Mouse (Mus musculus): ENCODE measurements around the gene Kntc1.

The Kntc1 gene

GRCm38 (mm10) chr5:123808541-123808940 is 59.0 kb downstream of the Kntc1 start:
- no peak for DNase-seq (ENCODE audit: low spot score)

DNA sequence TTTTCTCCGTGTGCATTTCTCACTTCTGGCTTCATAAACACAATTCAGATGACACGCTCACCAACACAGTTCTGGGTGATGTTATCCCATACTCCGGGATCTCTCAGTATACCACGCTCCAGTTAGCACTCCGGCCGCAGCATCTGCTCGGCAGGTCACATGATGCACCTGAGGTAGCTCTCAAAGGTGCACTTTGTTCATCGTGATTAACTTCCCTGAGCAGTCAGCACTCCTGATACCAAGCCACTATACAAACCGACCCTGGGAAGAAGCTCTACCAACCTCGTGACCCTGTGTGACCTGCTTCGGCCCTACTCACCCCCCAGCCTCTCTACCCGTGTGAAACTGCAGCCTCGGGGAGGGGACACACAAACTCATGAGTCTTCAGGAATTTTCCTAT is 59.6 kb downstream of the Kntc1 start:
- DNase-seq (ENCODE audit: low spot score): no peak

DNA sequence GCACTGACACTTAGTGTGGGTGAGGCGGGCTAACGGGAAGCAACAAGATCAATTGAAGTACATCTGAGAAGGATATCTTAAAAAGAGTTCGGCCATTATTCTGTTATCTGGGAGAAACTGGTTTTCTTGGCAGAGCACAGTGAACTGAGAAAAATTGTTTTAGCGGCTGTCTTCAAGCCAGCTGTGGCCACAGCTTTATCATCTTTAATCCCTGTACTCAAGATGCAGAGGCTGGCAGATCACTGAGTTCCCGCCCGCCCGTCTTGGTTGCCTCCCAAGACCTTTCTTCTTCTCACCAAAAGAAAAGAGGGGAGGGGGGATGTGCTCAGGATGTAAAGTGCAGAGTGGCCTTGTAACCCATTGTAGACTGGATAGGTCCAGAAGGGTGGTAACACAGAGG is 67.4 kb downstream of the Kntc1 start:
- DNase-seq (ENCODE audit: low spot score): no peak

DNA sequence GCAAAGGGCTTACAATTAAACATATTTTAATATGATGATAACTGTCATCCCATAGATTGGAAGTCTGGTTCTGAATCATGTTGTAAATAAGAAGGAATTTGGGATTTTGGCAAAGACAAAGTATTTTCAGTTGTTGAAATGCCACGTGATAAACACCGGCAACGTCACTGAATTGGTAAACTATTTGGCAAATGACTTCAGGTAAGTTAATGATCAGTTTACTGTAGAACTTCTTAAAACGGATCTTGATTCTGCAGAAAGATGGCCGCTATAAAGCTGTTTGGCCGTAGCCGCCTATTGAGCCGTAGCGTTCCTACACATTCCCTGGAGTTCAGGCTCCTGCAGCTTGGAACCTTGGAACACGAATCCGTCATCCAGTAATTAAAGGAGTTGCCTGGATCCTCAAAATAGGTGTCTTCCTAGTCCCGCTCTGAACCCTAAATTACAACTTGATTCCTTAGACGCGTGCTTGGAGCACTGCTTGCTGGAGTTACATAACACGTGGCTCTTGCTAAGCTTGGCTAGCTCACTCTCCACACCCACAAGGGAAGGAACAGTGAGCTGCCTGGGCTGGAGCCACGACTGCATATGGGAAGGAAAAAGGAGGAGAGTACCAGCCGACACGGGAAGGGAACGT is 69.5 kb downstream of the Kntc1 start:
- DNase-seq (ENCODE audit: low spot score): no peak

DNA sequence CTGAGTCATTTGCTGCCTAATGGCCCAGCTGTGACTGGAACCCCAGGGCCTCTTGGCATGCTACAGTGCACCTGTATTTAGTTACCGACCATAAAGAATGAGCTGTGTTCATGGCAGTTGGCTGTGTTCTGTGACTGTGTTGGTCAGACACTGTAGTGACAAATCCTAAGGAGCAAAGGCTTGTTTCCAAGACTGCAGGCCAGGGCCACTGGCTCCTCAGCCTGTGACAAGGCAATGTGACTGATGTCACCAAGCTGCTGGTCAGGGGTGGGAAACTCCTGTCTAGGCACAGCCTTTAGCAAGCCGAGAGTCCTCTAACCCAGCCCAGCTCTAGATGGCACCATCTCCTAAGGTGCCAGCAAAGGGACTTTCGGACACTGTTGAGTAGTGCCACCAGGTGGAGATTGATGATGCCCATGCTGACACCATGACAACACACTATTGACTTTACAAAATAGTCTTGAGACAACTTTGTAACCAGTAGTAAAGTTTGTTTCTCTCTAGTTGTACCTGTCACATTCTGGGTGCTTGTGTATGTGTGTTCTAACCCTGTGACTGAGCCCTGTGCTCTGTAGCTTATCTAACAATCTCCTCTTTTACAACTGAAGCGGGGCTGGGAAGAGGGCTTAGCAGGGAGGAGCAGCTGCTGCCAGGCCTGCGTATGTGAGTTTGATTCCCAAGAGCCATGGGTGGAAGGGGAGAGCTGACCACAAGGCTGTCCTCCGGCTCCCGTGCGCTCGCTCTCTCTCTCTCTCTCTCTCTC is 71.2 kb downstream of the Kntc1 start:
- DNase-seq (ENCODE audit: low spot score): peak; percentile 57

- DNase-seq (ENCODE audit: low spot score): no peak
Observed at GRCm38 (mm10) chr5:123821264-123821571, 71.7 kb downstream of the Kntc1 start.

DNA sequence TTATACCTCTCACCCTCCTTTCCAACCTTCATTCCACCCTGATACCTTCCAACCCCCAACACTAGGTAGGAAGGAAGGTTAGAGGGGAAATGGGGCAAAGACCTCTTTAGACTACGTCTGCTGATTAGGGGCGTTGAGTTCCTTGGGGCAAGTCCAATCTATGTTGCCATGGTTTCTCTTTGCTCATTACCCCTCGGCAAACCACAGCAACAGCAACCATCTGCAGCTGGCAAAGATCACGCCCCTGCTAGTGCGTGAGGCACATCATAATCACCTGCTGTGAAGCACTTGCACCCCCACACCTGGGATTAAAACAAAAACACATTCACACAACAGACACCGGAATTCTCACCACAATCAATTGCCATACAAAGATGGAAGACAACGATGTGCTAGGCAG is 73.2 kb downstream of the Kntc1 start:
- no peak for DNase-seq (ENCODE audit: low spot score)

- peak; percentile 95 for DNase-seq (ENCODE audit: low spot score)
Observed at GRCm38 (mm10) chr5:123827659-123828091, 78.2 kb downstream of the Kntc1 start.

GRCm38 (mm10) chr5:123832309-123832708 is 82.8 kb downstream of the Kntc1 start:
- no peak for DNase-seq (ENCODE audit: low spot score)

DNA sequence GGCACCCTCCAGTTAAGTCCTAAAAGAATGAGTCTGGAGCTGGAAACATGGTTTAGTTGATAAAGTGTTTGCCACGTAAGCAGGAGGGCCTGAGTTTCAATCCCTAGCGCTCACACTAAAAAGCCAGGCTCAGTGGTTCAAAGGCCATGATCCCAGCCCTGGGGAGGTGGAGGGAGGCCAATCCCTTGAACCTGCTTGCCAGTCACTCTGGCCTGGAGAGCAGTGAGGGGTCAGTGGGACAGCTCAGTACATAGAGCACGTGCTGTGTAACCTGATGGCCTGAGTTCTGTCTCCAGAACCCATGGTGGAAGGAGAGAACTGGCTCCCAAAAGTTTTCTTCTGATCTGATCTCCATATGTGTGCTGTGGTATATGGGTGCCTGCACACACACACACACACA is 85.3 kb downstream of the Kntc1 start:
- DNase-seq (ENCODE audit: low spot score): peak; percentile 82

GRCm38 (mm10) chr5:123837371-123837770 is 87.9 kb downstream of the Kntc1 start:
- no peak for DNase-seq (ENCODE audit: low spot score)

DNA sequence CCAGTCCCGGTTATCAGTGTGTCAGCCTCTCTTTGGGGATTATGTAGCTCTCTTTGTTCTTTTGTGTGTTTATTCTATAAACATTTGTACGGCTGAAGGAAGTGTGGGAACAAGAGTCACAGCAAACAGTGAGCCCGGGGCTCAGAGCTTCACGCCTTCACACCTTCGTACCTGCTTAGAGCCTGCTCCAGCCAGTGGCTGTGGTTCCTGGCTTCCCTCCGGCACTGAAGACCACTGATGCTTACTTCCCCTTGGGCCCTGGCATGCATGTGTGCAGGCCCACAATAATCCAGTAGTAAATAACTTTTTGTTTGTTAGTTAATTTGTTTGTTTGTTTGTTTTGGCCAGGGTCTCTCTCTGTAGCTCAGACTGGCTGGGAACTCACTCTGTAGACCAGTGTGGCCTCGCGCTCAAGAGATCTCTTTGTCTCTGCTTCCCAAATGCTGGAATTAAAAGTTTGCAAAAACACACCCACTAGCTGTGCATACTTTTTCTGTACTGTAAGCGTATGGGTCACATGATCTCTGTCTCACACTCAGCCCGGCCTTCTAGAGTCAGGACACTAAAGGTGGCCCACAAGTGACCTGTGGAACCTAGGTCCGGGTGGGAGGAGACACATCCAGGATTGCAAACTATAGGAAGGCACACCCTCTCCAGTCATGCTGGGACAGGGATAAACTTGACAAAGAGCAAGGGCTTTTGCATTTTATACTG is 92.9 kb downstream of the Kntc1 start:
- DNase-seq (ENCODE audit: low spot score): no peak

DNA sequence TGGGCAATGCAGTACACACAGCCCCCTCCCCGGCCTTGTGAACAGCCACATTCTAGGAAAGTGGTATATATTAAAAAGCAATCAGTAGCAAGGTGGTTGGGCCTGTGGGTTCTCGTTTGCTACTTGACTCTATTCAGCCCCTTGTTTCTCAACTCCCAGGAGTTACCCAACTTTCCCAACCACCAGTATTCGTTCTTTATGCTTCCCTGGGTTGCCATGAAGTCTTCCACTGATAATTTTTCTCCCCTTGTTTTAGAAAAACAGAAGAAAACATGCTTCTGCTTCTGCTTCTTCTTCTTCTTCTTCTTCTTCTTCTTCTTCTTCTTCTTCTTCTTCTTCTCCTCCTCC is 93.4 kb downstream of the Kntc1 start:
- DNase-seq (ENCODE audit: low spot score): peak; percentile 63

DNA sequence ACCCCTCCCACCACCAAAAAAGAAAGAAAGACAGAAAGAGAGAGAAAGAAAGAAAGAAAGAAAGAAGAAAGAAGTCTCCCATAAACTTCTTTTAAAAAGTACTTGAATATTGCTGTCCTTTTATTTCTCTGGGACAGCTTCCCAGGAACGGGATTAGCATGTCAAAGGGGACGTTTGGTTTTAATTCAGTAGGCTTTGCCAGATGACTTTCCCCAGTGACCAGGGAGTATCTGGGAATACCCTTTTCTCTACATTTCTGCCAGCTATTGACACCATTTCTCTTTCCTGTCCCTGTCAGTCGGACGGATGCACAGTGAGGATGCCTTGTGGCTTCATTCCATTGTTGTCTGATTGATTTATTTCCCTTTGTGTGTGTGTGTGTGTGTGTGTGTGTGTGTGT is 94.3 kb downstream of the Kntc1 start:
- DNase-seq (ENCODE audit: low spot score): peak; percentile 99

DNA sequence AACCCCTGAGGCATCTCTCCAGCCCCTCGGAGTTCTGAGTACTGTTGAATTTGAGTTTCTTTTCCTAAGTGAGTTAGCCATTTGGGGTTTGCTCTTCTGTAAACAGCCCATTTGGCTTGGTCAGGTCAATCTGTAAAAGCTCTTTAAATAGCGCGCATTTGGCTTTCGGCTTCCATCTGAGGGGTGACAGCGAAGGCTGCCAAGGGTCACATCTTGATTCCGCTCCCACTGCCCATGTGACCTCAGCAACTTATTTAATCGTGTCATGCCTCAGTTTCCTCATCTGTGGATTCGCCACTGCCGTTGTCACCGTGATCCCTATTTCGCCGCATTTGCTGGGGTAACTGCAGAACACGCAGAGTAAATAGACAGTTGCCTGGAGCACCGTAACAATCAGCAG is 94.8 kb downstream of the Kntc1 start:
- no peak for DNase-seq (ENCODE audit: low spot score)

DNA sequence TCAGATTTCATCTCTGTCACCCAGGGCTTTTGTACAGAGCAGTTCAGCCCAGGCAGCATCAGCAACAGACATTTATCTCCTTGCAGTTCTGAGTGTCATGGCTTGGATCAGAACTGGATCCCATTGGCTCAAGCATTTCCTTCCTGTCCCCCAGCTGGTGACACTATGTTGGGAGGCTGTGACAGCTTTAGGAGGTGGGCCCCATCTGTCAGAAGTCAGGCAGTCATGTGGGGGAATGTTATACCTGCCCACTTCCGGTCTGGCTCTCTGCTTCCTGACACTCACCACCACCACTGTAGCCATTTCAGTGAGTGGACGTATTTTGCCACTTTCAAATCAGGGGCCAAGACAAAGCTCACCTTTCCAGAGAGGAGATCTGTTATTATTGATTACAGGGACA is 101.9 kb downstream of the Kntc1 start:
- DNase-seq (ENCODE audit: low spot score): no peak

- no peak for DNase-seq (ENCODE audit: low spot score)
Observed at GRCm38 (mm10) chr5:123853877-123854504, 104.5 kb downstream of the Kntc1 start.

GRCm38 (mm10) chr5:123854511-123854910 is 105.0 kb downstream of the Kntc1 start:
- peak; percentile 86 for DNase-seq (ENCODE audit: low spot score)

GRCm38 (mm10) chr5:123858798-123859197 is 109.3 kb downstream of the Kntc1 start:
- DNase-seq (ENCODE audit: low spot score): no peak

- peak; percentile 58 for DNase-seq (ENCODE audit: low spot score)
Observed at GRCm38 (mm10) chr5:123862374-123863350, 113.1 kb downstream of the Kntc1 start.

- no peak for DNase-seq (ENCODE audit: low spot score)
Observed at GRCm38 (mm10) chr5:123863934-123864333, 114.4 kb downstream of the Kntc1 start.

DNA sequence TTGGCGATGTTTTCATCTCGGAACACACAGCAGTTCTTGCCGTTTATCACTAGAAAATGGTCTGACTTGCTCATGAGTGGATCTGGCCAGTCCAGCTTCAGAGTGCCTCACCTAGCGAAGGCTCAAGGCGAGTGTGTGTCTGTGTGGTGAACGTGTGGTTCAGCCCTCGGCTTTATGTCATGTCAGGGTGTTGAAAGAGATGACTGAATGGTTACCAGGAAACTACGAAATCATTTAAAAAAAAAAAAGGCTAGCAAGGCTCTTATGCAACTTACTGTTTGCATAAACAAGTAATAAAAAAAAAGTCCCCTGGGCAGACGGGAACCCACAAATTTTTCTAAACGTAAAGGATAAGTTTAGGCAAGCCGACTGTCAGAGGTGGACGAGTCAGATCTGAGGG is 115.8 kb downstream of the Kntc1 start, which contains the start of gene Hcar2:
TSS of gene Hcar2 (minus strand) at position 135 of the 400 bp plus-strand sequence.
- peak; percentile 67 for DNase-seq (ENCODE audit: low spot score)
